In the genomic region with DNA sequence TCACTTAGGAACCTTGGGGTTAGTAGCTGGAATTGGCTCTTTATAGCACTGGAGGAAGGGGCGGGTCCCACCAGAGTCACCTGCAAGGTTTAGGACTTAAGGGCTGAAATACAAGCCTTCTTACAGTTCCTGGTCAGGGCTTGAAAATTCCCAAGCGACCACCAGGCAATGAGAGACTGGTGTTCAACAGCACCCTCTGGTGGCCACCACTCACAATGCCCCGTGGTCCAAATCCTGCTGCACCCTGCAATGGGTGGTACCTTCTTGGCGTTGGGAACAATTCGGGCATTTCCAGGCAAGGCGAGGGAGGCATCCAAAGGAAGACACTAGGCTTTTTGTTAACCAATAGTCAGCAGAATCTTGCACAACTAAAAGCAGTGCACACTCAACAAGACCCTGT, we compare ENCODE assay signal across 9 mouse cellular contexts. TPM values are rescaled to one million over a fixed set of nuclear protein-coding genes. Genes with fewer than 3 reads are reported as not detected.
A peak's percentile ranks its signal among the peaks of the same experiment; 100 is the strongest.
DNase-seq lines count a peak whose midpoint lies in the region; ATAC-seq and TF ChIP-seq lines count a peak whose summit lies in the region.
"Had no signal": no experiment of that assay in that cellular context is flagged by ENCODE, and none has a peak within 500 bp of the region (broad histone marks: within the 10 kb centered on the region; RNA-seq: fewer than 3 reads in every experiment).

No protein-coding gene starts in this region.

- no peak for DNase-seq in cerebellum, adult 2 months
- DNase-seq in layer of hippocampus, postnatal 10 days (ENCODE audit: low spot score in 2 of 2) = peak; percentile 42 to 44
- DNase-seq in layer of hippocampus, postnatal 36 days = no peak
- peak; percentile 39 for DNase-seq in adrenal gland, postnatal 25 days
- no peak for DNase-seq in liver, embryonic 14.5 days (ENCODE audit: low read depth in 3 of 3, low spot score in 3 of 3)
- DNase-seq in splenic B cell, adult 2 months (ENCODE audit: low read depth, low spot score) = peak; percentile 72
- no peak for DNase-seq in urinary bladder, postnatal 14 days (ENCODE audit: low spot score)

- H3K36me3 ChIP-seq in liver, embryonic 14.5 days (replicated peaks; ENCODE audit: control insufficient read depth, insufficient read depth, low read depth) = no peaks in the 10 kb centered on the region
- no peaks in the 10 kb centered on the region for H3K36me3 ChIP-seq in splenic B cell, adult 2 months (ENCODE audit: control insufficient read depth, insufficient read depth, low read length, poor library complexity, severe bottlenecking)

- H3K27ac ChIP-seq in cerebellum, adult 2 months (ENCODE audit: insufficient read depth, low read length) = no peak overlapping the region
- no peak overlapping the region for H3K27ac ChIP-seq in liver, embryonic 14.5 days
- H3K27ac ChIP-seq: hindbrain, embryonic 15.5 days had no signal

- no peaks in the 10 kb centered on the region for H3K4me1 ChIP-seq in cerebellum, adult 2 months (ENCODE audit: control insufficient read depth, insufficient read depth, low read length)
- no peaks in the 10 kb centered on the region for H3K4me1 ChIP-seq in liver, embryonic 14.5 days (replicated peaks; ENCODE audit: control insufficient read depth in 2 of 2, insufficient read depth in 2 of 2, low read length in 1 of 2)
- H3K4me1 ChIP-seq: hindbrain, embryonic 15.5 days had no signal

- 73% methylated on average over 6 of the region's 6 CpGs for WGBS in cerebellum, adult 2 months
- 37% methylated on average over 6 of the region's 6 CpGs for WGBS in liver, embryonic 14.5 days (ENCODE audit: insufficient replicate concordance)

- H3K9me3 ChIP-seq in liver, embryonic 14.5 days (ENCODE audit: control insufficient read depth, low read length) = no peaks in the 10 kb centered on the region
- H3K9me3 ChIP-seq: hindbrain, embryonic 15.5 days had no signal

- TF ChIP-seq CTCF in cerebellum, adult 2 months (IDR thresholded peaks at IDR 0.05; ENCODE audit: borderline replicate concordance, insufficient read depth, low read depth, low read length) = peak; percentile 66; the same call in 1 of the 2 replicates
- TF ChIP-seq CTCF in liver, embryonic 14.5 days (IDR thresholded peaks at IDR 0.05; ENCODE audit: low read depth) = peak; percentile 84

- no peak overlapping the region for H3K9ac ChIP-seq in liver, embryonic 14.5 days (replicated peaks)
- H3K9ac ChIP-seq: hindbrain, embryonic 15.5 days had no signal

- ATAC-seq in cerebellum, adult (ENCODE audit: insufficient number of reproducible peaks, low FRiP score, low TSS enrichment) = no peak
- ATAC-seq in liver, embryonic 14.5 days (ENCODE audit: insufficient read depth) = no peak

- H3K27me3 ChIP-seq in cerebellum, adult 2 months (ENCODE audit: control insufficient read depth, insufficient read depth, low read length) = no peaks in the 10 kb centered on the region
- no peaks in the 10 kb centered on the region for H3K27me3 ChIP-seq in liver, embryonic 14.5 days (ENCODE audit: control insufficient read depth, insufficient read depth, low read length)
- no peaks in the 10 kb centered on the region for H3K27me3 ChIP-seq in splenic B cell, adult 2 months (ENCODE audit: control insufficient read depth, insufficient read depth, low read length, poor library complexity, severe bottlenecking)
- H3K27me3 ChIP-seq: hindbrain, embryonic 15.5 days had no signal

- no peak for TF ChIP-seq POLR2A in cerebellum, adult 2 months (IDR thresholded peaks at IDR 0.05; ENCODE audit: borderline replicate concordance, insufficient read depth, low read length)

- H3K4me3 ChIP-seq in cerebellum, adult 2 months (replicated peaks; ENCODE audit: insufficient read depth, low read depth, low read length) = no peak overlapping the region
- H3K4me3 ChIP-seq in liver, embryonic 14.5 days (ENCODE audit: insufficient read depth in 1 of 2, low read depth in 2 of 2, low read length in 2 of 2) = no peak overlapping the region
- H3K4me3 ChIP-seq: hindbrain, embryonic 15.5 days had no signal

- no peak overlapping the region for H3K4me2 ChIP-seq in liver, embryonic 14.5 days (ENCODE audit: low read depth)
- H3K4me2 ChIP-seq: hindbrain, embryonic 15.5 days had no signal

- TF ChIP-seq EP300 in liver, embryonic 14.5 days (IDR thresholded peaks at IDR 0.05; ENCODE audit: low read depth) = no peak

RNA-seq across cellular contexts. Expression of a gene that starts 30.4 kb away (rescaled TPM):
- polyA plus RNA-seq in cerebellum, adult 2 months (2012; rRNA removed) = 17.6 and 19.0 TPM in 2 replicates
- total RNA-seq in layer of hippocampus, postnatal 10 days (2021) = 10 to 100 TPM; 12.1 to 12.2 TPM
- 10 to 100 TPM in 1 of 2 experiments, 1 to 10 TPM in 1; 8.8 to 11.1 TPM for total RNA-seq in layer of hippocampus, postnatal 36 days (2021)
- 6.2 and 8.8 TPM in 2 replicates for total RNA-seq in adrenal gland, postnatal 25 days (2021)
- polyA plus RNA-seq in liver, embryonic 14.5 days (2012; rRNA removed) = 2.4 and 2.8 TPM in 2 replicates
- polyA plus RNA-seq in liver, embryonic 14.5 days (2014; fragmentation: Nextera tagmentation; extraction: Ambion mirVana) = 2.4 and 2.6 TPM in 2 replicates

RNA-seq across cellular contexts. Expression of a gene that starts 41.8 kb away (rescaled TPM):
- 30.8 and 31.7 TPM in 2 replicates for polyA plus RNA-seq in cerebellum, adult 2 months (2012; rRNA removed)
- total RNA-seq in layer of hippocampus, postnatal 10 days (2021) = 10 to 100 TPM; 16.5 to 16.7 TPM
- total RNA-seq in layer of hippocampus, postnatal 36 days (2021) = 10 to 100 TPM; 21.6 to 22.1 TPM
- total RNA-seq in adrenal gland, postnatal 25 days (2021) = 36.4 and 46.0 TPM in 2 replicates
- polyA plus RNA-seq in liver, embryonic 14.5 days (2012; rRNA removed) = 7.2 and 8.6 TPM in 2 replicates
- polyA plus RNA-seq in liver, embryonic 14.5 days (2014; fragmentation: Nextera tagmentation; extraction: Ambion mirVana) = 5.4 and 5.6 TPM in 2 replicates

Comparison
In these comparisons a context has a peak if more than half of its experiments do, and no peak if none do; other contexts are left out.
1. DNase-seq: peak in layer of hippocampus, postnatal 10 days (2 of 2), adrenal gland, postnatal 25 days (single experiment) and splenic B cell, adult 2 months (single experiment); none in cerebellum, adult 2 months (0 of 2), layer of hippocampus, postnatal 36 days (0 of 2), liver, embryonic 14.5 days (0 of 3) and urinary bladder, postnatal 14 days (single experiment).